Mouse (Mus musculus) erythroblast, adult 5-6 weeks (primary cell): ENCODE results near the gene Setdb1. TPM values are rescaled to one million over a fixed set of nuclear protein-coding genes. Genes with fewer than 3 reads are reported as not detected.
A peak's percentile ranks its signal among the peaks of the same experiment; 100 is the strongest.

Experiments
- ATAC-seq: replicated peaks from 2 replicates; pipeline ENCODE4 v1.8.0; 2016; ENCODE audit warnings: moderate number of reproducible peaks, mild to moderate bottlenecking, moderate TSS enrichment, inconsistent platforms; ENCODE audit not compliant: poor library complexity, low FRiP score, severe bottlenecking
- total RNA-seq, 2 experiments: library from RNA; stranded (forward) in 1 of 2; stranded (reverse) in 1 of 2; fragments of 150-400 nt in 1 of 2; fragments of 200-764, 138-1000 nt in 1 of 2; gene quantifications; 2 replicates each; pipeline versions ENCODE4 v1.2.3 to v1.2.4; 2015 to 2017; ENCODE audit warnings: low replicate concordance in 2 of 2

Gene Setdb1
- total RNA-seq, 2 experiments from 2014 or later, result 6.6 to 20.6 TPM

DNA sequence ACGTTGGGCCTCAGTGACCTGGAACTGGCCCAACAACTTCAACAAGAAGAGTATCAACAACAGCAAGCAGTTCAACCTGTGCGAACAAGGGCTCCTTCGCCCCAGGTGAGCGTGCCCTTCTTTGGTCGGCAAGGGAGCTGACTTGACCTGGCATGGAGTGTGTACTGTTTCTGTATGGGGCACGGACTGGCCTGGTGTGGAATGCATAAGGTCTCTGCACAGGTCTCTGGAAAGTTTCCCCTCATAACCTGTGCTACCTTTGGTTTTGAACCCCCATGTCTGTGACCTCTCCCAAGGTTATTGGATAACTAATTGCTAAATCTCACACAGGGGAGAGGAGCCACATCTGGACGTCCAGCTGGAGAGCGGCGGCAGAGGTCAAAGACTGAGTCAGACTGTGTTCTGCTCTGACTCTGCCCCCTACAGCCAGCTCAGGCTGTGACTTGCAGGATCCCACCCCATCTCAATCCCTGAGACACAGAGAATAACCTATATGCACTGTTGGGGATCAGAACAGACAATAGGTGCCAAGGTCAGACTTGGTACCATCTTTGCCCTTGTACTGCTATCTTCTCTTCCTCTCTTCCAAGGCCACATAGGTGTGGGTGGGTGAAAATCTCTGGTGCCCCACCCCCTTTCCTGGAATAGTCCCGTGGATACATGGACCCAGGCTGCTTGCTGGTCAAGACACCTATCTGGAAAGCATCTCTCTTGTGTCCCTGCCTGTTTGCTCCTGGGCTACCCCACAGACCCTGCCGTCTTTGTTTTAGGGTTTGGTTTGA is 61.5 kb downstream of the Setdb1 start:
- no peak for ATAC-seq

DNA sequence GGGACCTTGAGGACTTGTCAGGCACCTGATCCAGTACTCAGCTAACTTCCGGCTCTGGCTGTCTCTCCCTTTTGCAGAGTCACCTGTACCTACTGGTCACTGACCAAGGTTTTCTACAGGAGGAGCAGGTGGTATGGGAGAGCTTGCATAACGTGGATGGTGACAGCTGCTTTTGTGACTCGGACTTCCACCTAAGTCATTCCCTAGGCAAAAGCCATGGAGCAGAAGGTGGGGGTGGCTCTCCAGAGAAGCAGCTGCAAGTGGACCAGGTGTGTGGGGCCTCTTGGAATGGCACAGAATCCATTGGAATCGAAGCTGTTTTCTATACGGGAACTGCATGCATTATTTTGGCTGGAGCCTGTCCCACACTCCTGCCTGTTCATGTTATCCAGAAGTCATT is 62.3 kb downstream of the Setdb1 start:
- no peak for ATAC-seq

DNA sequence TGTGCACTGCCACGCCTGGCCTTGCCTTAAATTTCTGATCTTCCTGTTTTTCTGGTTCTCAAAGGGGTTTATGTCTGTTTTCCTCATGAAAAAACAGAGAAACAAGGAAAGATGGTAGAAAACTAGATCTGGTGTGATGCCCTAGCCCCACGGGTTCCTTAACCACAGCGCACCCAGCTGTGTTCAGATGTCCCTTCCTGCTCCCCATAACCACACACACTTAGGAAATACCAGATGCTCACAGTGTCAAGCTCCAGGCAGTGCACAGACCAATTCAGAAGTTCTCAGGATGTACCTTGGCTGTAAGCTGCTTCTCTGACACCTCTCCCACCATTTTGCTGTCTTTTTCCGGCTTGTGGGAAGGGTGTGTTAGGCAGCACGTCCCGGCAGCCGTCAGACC is 62.7 kb downstream of the Setdb1 start:
- no peak for ATAC-seq

DNA sequence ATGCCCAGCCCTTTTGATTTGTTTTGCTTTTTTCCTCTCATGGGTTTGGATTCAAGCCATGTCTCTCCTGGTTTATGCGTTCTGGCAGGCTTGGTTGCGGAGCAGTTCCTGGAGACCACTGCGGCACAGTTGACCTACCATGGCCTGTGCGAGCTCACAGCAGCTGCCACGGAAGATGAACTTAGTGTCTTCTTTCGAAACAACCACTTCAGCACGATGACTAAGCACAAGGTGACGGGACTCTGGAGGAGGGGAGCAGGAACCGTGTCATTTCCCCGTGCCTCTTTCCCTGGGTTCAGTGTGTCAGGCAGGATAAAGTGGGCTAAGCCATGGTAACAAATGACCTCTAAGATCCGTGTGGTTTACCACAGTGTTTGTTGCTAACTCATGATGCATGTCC is 63.5 kb downstream of the Setdb1 start:
- no peak for ATAC-seq

DNA sequence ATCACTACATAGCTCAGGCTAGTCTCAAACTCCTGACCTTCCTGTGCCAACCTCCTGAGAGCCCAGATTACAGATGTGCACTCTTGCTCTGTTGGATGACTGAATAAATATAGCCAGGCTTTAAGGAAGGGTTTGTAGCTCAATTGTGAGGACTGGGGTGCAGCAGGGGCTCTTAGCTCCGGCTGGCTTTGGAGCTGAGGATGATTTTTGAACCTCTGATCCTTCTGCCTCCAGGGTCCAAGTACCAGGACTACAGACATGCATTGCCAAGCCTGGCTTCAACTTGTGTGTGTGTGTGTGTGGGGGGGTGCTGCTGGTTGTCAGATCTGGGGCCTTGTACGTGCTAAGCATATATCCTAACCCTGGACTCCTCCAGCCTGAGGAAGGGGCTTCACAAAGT is 64.1 kb downstream of the Setdb1 start:
- no peak for ATAC-seq

DNA sequence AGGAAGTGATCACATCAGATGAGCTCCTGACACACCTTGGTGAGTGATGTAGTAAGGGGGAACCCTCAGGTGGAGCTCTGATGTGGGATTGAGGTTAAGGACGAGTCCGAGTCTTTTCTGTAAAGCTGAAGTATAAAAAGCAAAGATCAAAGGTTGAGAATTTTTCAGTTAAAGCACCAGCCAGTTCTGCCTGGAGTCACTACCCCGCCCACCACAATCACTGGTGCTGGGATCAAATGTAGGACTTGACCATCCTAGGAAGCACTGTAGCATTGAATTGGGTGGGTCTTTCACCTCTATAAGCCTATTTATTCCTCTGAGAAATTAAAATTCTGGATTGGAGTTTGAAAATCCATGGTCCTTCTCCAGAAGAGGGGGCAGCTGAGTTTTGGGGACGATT is 66.0 kb downstream of the Setdb1 start:
- no peak for ATAC-seq

DNA sequence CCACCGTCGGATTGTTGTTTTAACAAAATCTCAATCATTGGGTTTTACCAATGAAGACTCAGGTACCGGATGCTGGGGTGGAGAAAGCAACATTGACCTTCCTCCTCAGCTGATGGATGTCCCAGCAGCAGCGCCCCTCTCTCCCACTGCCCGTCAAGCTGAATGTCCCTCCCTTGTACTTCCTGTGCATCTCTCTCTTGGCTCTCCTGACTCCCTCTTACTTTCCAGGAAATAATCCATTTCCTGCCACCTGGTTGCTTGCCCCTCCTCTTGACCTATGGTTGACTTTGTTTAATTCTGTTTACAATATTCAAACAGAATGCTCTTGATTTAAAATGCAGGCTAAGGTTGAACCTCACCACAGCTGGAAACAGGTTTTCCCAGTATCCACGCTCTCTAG is 66.8 kb downstream of the Setdb1 start:
- no peak for ATAC-seq

DNA sequence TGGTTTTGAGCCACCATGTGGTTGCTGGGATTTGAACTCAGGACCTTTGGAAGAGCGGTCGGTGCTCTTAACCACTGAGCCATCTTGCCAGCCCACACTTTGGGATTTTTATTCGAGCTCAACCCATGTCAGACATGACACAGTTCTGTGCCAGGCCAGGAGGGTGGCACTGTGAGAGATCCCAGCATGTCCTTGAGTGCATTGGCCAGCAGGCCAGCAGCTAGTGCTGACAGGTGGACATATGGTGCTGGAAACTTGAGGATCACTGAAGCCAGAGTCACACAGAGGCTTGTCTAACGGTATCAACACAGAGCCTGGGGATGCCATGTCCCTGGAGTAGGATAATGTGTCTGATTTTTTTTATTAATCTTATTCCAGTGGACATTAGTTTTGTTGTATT is 67.6 kb downstream of the Setdb1 start:
- ATAC-seq, result no peak

DNA sequence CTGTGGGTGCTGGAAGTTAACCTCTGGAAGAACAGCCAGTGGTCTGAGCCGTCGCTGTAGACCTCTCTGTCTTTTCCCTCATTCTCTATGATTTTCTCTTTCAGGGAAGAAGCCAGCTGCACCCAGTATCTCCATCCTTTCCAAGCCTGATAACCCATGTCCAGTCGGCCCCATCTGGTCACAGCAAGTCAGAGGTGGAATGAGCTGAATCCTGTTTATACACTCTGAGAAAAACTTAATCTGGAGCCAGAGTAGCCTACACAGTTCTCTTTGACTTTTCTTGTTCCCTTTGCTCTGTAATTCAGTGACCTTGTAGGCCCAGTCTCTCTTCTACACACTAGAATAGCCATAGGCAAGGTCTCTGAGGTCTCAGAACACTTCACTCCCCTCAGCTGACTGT is 69.5 kb downstream of the Setdb1 start:
- ATAC-seq, result no peak

DNA sequence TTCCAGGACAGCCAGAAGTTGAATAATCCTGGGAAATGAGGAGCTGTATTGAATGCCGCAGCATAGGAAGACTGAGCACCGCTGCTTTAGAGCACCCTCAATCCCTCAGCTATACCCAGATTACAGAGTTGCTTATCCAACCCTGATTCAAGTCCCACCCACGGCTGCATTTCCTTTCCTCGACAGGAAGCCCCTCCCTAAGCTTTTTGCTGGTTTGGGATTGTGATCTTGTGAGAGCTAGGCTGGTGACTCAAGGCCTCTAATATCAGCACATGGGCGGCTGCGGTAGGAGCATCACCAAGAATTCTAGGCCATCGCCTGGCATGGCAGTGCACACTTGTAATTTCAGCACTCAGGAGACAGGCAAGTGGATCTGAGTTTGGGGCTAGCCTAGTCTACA is 70.5 kb downstream of the Setdb1 start:
- ATAC-seq, result no peak

DNA sequence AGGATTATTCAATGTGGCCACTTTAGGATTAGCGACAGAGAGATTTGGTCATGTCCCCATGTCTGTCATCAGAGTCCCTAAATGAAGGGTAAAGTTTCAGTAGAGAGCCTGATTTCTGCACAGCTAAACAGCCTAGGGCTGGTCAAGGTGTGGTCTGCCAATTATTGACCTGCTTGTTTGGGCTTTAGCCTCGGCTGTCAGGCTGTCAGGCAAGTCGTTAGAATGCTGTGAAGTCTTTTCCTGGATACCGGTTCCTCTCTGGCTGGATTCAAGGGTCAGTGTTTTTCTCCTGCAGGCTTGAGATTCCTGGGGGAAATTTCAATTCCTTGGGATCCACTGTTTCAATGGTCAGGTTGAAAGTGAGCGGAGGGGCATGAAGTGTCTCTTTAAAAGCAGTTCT is 71.0 kb downstream of the Setdb1 start:
- ATAC-seq, result no peak

DNA sequence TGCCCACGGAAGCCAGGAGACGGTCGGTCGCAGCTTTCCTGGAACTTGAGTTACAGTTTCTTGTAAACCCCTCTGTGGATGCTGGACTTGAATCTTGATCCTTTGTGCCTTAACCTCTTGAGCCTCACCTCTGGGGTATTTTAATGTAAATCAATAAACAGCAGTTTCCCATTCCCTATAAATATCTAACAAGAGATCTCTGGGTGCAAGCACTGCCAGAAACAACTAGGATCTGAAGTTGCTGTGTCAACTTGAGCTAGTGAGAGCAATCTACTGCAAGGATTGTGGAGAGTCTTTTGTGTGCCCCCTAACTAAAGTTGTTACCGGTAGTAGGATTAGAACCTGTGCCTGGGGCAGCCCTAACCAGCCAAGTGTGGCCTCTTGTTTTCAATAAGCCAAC is 71.6 kb downstream of the Setdb1 start:
- ATAC-seq, result no peak

DNA sequence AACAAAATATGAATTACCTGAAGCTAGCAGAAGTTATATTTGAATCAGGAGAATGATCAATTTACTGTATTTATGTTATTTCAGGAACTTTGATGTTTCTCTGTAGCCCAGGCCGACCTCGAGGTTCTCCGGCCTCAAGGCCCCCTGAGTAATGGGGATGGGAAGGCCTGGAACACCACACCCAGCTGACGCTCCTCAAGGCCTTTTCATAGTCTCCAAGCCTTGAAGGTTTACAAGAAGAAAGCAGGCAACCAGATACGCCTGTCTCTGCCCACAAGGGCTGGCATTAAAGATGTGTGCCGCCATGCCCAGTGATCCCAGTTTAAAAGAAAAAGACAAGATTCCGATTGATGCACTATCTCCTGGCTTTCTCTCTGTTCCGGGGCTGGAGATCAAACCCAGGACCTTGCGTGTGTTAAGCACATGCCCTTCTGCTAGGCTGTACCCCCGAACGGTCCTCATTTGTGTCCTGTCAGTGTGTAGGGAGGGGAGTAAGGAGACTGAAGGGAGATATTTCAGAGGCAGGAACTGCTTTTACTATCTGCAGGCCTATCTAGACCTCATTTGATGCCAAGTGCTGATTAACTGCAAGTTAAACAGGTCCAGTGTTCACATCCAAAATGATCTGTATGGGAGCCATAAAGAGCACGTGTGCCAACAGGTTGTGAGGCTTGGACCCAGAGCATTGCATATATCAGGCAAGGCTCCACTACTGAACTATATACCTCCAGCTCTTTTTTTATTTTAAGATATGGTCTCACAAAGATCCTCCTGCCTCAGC is 72.3 kb downstream of the Setdb1 start:
- ATAC-seq, result no peak

DNA sequence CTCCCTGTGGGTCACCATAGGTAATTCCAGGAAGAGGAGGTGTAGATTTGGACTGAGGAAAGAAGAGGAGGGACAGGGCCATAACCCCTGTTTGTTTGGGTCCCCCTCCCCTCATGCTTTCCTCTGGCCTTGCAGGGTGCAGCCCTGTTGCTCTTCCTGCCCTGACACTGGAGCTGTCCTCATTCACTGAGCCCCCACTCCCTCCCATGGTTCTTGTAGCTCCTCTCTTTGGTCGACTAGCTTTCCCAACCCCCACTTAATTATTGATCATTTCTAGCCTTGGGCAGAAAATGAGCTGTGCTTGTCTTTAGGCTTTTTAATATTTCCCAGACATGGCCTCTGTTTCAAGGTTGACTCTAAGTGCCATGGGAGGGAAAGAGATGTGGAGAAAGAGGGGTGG is 72.9 kb downstream of the Setdb1 start:
- ATAC-seq, result no peak

DNA sequence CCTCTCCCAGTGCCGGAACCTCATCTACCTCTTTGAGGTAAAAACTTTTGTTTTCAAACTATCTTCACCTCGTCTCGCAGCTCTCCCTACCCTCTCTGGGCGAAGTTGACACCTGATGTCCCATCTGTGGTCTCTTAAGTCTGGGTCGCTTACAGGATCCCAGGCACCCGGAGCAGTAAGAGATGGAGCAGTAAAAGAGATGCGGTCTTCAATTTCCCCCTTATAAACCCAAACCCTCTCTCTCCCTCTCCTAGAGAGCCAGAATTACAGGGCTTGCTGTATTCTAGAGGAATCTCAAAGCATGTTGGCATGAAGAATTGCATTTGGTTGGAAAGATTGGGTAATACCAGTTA is 73.4 kb downstream of the Setdb1 start:
- ATAC-seq, result no peak

DNA sequence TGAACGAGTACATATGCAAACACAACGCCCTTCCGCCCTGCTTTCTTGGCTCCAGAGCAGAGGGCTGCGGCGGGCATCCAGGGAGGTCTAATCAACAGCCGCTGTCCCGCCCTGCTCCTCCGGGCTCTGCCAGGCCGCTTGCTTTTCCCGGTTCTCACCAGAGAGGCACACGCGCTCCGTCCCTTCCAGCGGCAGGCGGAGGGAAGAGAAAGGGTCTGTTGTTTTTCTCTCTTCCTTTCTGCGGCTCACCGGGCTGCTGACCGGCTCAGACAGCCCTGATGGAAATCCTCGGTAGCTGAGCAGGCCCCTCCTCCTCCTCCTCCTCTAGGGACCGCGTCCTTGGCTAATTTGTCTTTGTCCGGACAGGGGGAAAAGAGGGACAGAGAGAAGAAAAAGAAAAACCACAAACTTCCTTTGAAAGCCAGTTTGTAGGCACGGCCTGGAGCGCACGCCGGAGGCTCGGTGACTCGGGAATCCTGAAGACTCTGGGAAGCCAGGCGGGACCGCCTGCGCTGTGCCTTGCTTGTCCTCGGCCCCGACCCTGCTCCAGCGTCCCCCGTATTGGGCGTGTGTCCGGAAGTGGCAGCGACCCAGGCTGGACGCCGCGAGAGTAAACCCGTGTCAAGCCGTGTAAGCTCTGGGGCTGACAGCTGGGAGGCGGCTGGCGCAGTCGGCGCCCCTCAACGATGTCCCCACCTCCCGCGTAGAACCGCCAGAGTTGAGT is 74.0 kb downstream of the Setdb1 start:
- ATAC-seq, result peak; percentile 65

DNA sequence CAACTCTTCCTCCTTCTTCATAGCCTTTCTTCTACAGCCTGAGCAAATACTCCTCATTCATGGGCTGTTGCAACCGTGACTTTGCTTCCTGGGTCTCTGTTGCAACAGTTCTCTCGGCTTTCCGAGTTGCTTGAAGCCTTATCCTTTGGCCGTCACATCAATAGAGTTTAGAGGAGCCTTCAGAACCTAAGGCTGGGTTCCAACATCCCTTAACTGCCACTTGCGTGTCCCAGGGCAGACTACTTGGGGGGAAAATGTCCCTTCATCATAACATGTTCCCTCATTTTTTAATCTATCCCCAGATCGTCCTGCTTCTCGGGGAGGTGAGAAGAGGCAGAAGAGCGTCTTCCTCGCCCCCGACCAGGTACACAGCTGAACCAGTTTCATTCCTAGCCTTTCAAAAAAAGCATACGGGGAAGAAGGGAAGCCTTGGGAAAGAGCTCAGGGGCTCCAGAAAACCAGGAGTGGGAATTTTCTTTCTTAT is 74.6 kb downstream of the Setdb1 start:
- peak; percentile 47 for ATAC-seq

DNA sequence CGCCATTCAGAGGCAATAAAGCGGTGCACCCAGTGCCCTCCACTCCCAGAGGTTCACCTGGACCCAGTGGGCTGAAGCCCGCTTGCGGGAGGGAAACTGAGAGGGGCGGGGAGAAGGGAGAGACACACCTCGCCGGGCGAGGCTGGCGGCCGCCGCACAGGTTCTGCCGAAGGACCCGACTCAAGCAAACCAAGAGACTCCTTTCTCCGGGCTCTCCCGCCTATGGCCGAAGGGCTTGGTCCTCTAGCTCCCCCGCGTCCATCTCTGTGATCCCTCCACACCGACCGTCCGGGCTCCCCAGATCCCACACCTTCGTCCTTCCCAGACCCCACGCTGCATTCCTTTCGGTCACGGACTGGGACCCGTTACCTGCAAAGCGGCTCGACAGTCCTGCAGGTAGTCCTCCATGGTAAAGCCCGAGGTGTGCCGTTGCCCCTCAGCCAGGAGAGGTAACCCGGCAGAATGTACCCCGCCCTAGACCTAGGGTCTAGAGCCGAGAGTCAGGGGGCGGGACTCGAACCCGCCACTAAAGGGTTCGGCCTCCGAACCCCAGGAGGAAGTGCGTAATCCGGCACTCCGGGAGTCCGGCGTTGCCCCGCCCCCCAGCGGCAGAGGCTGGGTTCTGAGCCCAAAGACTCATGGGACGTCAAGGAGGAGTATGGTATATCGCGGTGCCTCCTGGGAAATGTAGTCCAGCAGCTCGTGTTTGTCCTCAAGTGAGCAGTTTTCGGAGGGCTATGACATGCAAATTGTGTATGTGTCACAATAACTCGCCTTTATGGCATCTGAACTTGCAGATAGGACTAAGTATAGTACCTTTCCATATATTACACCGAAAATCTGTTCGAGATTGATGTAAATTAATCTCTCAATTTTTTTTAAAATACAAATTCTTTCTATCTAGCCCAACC is 75.5 kb downstream of the Setdb1 start, which contains the start of the genes Mindy1 and Prune1:
TSS of gene Mindy1 (plus strand) at position 130 of the 911 bp plus-strand sequence.
TSS of gene Prune1 (minus strand) at position 861 of the 911 bp plus-strand sequence.
- peak; percentile 82 for ATAC-seq

DNA sequence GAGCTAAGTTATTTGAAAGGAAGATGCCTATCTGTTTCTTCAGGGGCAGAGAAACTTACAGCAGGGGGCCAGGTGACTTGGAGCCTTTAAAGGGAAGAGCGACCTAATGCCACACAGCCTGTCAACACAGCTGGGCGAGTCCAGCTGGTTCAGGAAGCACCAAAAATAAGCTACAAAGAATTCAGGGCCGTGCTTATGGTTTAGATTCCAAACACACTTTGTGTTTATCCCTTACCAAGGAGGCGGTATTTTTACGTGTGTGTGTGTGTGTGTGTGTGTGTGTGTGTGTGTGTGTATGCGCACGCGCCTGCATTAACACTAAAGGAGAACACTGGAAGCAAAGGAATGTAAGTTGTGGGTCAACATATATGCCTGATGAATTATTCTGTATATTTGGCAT is 76.3 kb downstream of the Setdb1 start:
- no peak for ATAC-seq

DNA sequence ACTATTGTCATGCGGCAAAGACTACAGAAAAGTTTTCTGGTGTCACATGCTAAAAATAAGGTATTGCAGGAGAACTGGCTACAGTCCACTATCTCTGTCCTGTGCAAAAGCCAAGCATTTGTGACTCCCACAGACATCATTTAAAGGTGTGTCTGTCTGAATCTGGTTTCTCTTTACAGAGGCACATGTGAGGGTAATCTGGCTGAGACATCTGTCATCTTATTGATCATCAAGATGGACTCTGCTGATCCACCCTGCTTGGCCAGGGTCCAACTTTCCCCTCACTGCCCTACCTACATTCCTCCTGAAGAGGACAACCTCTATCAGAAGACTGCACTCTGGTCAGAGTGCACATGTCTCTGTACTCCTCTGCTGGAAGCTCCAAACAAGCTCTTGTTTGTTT is 79.9 kb downstream of the Setdb1 start:
- ATAC-seq, result no peak
